Mouse (Mus musculus): ENCODE measurements at regions not wholly inside any gene's neighbourhood (a gene's known extent, or its start where the extent isn't known, plus 50 kb on each side); places are given as distances from the start of the nearest gene placed in this dataset.

DNA sequence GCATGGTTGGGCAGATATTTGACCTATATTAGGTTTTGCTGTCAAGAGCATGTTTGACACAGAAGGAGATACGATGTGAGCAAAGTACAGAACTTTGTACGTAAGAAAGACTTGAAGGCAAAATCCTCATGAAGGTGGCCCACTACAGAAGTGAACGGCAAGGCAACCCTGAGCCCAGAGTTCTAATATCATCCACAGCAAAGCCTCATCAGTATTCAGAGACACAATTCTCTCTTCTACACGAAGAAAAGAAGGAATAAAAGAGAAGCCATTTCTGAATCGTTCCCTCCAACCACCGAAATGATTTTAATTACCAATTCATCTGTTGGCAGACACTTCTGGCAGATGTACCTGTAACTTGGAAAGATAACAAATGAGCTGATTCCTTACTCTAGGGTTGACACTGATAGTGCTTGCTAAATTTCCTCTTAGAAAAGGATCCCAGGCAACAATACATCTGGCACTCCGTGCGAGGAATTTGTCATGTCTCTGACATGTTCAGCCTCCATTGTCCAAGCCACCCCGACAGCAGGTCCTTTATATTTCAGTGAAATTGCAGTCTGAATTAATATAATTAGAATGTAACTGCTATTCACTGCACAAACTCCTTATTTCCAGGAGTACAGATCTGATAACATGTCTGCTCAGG, 130.3 kb downstream of the Btg1 start:
- no peak for TF ChIP-seq CTCF (IDR thresholded peaks at IDR 0.05; ENCODE audit: low read depth, low read length)
- TF ChIP-seq POLR2A (IDR thresholded peaks at IDR 0.05; ENCODE audit: insufficient read depth, low read length), result no peak
- TF ChIP-seq EP300 (IDR thresholded peaks at IDR 0.05; ENCODE audit: insufficient read depth, low read depth, low read length), result no peak
